Mouse (Mus musculus) right cerebral cortex, adult 2 months (tissue): Measurements from ENCODE around the gene Epn3.

Experiments used
- DNase-seq, 2 experiments: peaks; one replicate each; pipeline ENCODE4 v3.0.0; 2021 to 2022; ENCODE audit warnings: low spot score in 2 of 2

Gene Epn3

GRCm38 (mm10) chr11:94499661-94500152 lies at the start of gene Epn3:
Gene Epn3, minus strand, starts transcription at chr11:94499974.
- DNase-seq = no peak

GRCm38 (mm10) chr11:94548888-94549690 lies 49.3 kb upstream of the Epn3 start, which contains the start of gene Rsad1:
Gene Rsad1, minus strand, starts transcription at chr11:94549255.
- DNase-seq = peak; percentile 97 to 98

DNA sequence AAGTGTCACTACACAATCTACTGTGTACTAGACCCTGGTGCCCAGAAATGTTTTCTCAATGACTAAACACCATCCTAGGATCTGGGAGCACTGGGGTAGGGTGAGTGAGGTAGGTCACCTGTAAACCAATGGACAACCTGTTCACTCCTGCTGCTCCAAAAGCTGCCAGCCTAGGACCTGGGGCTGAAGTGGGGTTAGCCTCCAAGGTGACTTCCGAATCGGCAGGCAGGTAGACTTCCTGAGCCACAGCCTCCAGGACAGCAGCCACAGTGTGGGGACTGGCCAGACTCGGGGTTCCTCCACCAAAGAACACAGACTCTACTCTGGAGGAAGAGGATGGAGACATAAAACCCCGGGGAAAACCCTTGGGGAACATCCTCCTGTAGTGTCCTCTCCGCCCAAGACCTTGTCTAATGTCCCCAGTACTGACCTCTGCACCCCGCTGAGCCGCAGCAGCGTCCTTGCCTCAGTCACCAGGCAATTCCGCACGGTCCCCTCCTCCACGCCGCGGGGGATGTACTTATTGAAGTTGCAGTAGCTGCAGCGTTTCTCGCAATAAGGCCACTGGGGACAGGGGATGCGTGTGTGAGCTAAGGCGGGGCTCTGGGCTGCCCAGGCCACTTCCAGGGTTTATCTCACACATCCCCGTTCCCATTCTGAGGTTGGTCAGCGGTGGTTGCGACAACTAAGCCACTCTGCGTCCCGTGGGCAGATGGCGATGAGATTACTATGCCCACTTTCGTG lies 48.4 kb upstream of the Epn3 start:
- DNase-seq = peak; percentile 51 to 66

GRCm38 (mm10) chr11:94547271-94547670 lies 47.5 kb upstream of the Epn3 start:
- DNase-seq = no peak

DNA sequence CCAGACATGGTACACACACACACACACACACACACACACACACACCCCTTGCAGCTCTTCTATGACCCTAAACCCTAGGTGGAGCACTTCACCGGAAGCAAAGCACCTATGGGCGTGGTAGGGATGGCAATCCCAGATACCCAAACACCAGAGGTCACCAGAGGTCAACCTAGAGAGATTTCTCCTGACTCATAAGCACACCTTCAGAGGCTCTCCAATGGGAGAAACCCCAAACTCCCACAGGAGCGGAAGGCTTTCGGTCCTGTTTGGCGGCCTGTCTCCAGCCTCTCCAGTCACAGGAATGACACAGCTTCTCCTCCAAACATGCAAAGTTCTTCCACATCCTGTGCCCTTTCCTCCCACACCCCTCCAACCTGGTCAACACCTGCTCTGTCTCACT lies 46.6 kb upstream of the Epn3 start:
- DNase-seq = no peak

DNA sequence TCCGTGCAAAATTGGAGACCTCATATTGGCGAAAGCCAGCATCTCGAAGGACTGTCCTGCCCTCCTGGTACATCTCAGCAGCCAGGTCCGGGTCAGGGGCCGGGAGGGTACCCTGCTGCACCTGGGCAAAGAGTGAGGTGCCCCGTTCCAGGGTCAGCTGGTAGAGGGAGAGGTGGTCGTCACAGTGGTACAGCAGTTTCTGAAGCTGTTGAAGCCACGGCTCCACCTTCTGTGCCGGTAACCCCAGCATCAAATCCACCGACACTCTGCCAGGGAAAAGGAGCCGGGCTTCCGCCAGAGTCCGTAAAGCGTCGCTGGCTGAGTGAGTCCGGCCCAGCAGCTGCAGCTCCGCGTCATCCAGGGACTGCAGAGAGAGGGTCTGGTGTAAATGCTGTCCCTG lies 44.6 kb upstream of the Epn3 start:
- no peak for DNase-seq

GRCm38 (mm10) chr11:94543932-94544331 lies 44.2 kb upstream of the Epn3 start:
- peak; percentile 96 to 98 for DNase-seq

DNA sequence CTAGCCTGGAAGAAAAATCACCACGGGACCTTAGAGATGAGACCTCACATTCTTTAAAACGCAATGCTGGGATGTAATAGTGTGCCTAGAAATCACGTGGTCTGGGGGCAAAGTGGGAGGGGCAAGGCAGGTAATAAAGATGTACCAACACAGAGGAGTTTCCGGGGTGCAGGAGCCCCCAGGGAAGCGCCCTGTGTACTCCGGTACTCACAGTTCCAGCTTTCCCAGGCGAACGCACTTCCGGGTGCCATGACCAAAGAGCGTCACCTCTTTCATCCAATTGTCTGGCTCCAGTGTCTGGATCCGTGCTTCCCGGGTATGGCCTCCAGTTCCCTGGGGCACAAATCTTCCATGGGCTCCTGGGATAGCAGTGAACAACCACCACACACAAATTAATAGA lies 43.6 kb upstream of the Epn3 start:
- no peak for DNase-seq

DNA sequence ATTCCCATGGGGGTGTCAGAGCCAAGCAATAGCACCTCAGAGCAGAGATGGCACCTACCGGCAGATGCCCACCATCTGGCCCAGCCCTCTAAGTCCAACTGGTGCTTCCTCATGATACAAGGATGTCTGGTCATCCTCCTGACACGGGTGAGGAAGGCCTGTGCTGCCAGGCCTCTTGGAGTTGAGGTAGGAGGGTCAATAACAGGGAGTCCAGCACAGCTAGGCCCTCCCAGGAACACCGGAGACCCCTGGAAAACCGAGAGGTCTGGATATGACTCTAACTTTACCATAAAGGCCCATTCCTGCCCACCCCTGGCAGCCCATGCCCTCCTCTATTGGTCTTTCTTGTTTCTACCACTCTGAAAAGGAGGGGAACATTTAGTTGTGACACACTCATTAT lies 42.6 kb upstream of the Epn3 start:
- DNase-seq = no peak

DNA sequence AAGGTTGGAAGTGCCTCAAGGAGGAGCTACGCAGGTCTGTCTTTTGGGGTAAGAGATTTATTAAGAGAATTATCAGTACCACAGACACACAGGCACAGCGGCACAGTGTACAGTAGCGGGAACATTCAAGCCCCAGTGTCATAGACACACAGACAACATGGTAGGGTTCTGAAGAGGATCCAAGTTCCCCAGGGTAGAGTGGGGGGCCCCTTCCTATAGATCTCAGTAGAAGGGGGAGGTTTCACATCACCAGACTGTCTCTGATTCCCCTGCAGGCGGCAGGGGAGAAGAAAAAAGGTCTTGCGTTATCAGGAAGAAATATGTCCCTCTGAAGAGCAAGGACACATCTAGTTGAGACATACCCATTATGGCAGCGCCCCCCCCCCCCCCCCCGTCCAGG lies 40.0 kb upstream of the Epn3 start:
- no peak for DNase-seq

DNA sequence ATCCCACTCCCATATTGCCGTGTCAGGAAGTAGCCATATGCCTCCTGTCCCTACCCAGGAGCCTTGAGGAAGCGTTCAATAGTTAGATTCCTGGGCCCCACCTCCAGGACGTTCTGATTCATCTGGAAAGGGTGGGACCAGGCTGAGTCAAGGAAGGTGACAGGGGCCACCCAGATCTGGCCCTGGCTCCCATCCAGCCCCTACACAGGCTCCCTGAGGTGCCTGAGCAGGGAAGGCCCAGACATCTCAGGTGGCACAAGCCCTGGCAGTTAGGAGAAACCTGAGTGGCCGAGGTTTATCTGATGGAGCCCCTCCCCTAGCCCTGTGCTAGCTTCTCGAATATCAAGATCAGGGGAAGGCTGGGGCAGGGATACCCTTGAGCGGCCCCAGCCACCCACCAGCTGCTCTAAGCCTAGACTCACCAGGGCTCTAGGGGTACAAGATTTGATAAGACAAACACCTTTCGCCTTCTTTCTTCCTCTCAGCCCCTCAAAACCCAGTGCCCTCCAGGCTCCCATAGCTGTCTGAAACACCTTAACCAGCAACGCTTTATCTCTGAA lies 39.0 kb upstream of the Epn3 start:
- no peak for DNase-seq

GRCm38 (mm10) chr11:94533171-94533570 lies 33.4 kb upstream of the Epn3 start:
- peak in 1 of 2 experiments; percentile 35 for DNase-seq

DNA sequence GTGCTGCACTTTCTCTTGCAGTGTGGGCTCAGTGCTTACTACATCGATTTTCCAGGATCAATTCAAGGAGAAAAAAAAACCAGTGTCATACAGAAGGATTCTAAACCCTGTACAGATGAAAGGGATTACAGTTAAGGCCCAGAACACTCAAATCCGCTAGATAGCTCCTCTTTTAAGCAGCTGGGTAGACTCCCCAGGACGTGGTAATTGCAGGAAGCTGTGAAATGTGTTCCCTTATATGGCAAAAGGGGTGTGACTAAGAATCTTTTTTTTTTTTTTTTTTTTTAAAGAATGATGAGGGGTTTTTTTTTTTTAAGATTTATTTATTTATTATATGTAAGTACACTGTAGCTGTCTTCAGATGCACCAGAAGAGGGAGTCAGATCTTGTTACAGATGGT lies 29.1 kb upstream of the Epn3 start:
- no peak for DNase-seq

DNA sequence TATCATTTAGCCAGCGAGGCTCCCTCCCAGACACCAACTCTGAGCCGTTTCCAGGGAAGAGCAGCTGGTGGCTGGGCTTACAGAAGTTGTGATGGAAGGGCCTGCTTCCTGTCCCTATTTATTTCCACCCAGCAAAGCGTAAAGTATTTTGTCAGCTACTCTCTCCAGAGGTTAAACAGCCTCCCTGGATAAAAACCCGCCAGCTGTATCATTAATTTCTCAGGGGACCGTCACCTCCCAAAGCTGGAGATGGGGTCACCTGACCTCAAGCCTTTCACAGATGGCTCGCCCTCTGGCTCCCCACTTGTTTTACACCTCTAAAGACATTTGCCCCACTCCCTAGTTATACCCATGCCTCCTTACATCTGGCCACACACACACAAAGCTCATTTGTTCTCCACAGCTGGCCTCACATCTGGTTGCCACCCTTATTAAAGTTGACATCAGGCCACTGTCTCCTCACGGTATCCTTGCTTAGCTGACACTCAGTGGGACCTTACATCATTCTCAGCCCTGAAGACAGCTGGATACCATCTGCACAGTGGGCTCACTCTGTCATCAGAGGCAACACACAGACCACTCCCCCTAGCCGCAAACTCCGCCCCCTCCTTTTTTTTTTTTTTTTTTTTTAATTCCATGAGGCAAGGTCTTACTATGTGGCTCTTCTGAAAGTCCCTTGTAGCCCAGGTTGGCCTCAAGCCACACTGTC lies 26.6 kb upstream of the Epn3 start:
- DNase-seq = no peak

- DNase-seq = peak; percentile 56 to 70
Observed at GRCm38 (mm10) chr11:94521219-94521843, 21.6 kb upstream of the Epn3 start, which contains the start of gene Mycbpap. Gene Mycbpap, minus strand, starts transcription at chr11:94521742.

DNA sequence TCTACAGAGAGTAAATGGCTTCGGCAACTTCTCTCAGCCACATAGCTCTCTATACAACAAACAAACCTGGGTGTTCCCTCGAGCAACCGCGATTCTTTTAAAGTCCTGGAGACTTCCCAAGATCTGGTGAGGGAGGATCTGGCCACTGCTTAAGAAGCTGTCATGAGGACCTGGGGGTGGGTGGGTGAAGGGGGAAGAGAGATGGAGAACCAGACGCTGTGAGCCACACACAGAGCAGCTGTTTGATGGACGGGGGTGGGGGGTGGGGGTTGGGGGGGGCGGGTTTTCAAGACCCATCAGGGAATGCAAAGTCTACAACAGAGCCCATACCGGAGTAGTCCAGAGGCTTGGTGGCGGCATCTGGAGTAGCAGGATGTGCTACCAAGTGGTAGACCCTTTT lies 13.7 kb upstream of the Epn3 start:
- no peak for DNase-seq

DNA sequence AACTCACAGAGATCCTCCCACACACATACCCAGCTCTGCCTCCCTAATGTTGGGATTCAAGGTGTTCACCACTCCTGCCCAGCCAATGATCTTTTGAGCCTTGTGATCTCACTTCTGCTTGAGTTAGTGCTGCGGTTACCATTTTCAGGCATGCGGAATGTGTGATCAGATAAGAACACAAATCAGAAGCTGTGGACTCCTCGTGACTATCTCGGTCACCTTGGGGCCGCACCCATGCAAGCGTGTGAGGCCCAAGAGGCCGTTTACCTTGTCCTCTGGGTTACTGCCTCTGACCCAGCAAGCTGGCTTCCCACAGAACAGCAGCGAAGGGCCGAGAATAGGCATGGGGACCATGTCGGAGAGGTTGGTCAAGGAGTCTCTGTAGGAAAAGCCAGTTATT lies 9.2 kb upstream of the Epn3 start:
- no peak for DNase-seq

DNA sequence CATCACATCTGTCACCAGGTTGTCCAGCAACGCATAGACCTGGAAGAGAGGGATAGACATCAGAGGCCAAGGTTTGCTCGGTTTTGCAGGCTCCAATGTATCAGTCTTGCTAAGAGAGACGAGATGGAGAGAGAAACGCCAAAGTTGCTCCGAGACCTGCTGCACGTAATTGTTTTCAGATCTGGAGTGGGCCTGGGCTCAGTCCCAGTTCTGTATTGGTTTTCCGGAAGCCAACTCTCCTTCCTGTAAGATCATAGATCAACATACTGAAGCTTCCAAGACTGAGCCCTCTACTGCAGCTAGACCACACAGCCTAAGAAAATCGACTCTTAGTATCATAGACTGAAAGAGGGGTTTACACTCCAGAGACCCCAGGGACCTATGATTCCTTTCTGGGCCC lies 1.7 kb upstream of the Epn3 start:
- no peak for DNase-seq

GRCm38 (mm10) chr11:94500362-94500761 lies 588 bp upstream of the Epn3 start:
- DNase-seq = no peak

- DNase-seq = no peak
Observed at GRCm38 (mm10) chr11:94499035-94499434, 739 bp downstream of the Epn3 start.
